Mouse (Mus musculus): Measurements from ENCODE around the gene Mllt3.
"Not testable (repeated sequence)": the region's sequence is repeated elsewhere in the genome, so short reads cannot be mapped to it uniquely, and the experiment has no call there.

Gene Mllt3

DNA sequence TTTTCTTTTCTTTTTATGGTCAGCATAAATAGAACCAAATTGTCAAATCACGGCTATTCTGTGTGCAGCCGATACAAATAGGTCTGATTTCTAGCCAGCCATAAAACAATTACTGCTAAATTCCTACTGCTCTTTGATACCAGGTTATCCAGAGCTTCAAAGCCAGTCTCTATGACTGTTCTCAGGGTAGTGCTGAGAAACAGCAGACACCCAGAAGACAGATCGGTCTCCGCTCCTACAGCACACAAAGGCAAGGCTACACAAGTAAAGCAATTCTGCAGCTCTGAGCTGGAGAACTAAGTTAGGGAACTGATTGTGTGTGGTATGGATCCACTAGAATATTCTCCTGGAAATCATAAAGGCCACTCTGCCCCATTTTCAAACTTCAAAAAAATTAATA, 20.4 kb downstream of the Mllt3 start:
- peak; percentile 52 for DNase-seq (ENCODE audit: low spot score)

GRCm38 (mm10) chr4:88011870-88012572, 21.1 kb downstream of the Mllt3 start:
- DNase-seq (ENCODE audit: low spot score), result no peak

- no peak for DNase-seq (ENCODE audit: low spot score)
These were observed 22.7 kb downstream of the Mllt3 start for GRCm38 (mm10) chr4:88010441-88010840.

GRCm38 (mm10) chr4:88005801-88006200, 27.4 kb downstream of the Mllt3 start:
- no peak for DNase-seq (ENCODE audit: low spot score)

DNA sequence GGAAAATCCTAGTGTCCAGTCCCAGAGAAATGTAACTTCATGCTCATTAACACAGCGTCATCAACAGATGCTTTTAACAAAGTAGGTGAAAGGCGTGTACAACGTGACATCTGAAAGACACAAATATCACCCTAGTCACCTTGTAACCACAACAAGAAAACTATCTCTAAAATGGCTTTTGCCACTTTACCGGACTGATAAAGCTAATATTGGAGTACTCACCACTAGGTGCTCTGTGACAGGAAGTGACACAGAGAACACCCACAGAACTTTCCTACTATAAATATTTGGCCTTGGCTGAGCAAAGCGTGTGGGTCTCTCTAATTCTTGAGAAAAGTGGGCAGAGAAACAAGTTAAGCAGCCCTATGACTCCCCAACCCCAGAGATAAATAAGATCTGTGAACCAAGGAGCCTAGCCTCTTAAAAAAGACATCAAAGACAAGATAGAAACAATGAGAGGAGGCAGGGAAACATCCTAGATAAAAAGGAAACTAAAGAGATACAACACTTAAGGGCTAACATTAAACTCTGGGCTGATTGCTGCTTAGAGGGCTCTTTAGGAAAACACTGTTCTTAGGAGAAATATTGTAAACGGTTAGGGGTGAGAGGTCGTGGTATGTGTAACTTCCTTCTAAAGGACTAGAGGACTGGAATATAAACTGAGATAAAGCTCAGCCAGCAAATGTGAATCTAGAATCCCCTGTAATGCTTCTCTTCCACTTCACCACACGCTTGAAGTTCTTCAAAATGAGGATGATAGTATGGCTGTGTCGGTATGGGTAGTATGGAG, 29.8 kb downstream of the Mllt3 start:
- DNase-seq (ENCODE audit: low spot score), result no peak

- DNase-seq (ENCODE audit: low spot score), result no peak
These were observed 41.5 kb downstream of the Mllt3 start for GRCm38 (mm10) chr4:87991710-87992109.

DNA sequence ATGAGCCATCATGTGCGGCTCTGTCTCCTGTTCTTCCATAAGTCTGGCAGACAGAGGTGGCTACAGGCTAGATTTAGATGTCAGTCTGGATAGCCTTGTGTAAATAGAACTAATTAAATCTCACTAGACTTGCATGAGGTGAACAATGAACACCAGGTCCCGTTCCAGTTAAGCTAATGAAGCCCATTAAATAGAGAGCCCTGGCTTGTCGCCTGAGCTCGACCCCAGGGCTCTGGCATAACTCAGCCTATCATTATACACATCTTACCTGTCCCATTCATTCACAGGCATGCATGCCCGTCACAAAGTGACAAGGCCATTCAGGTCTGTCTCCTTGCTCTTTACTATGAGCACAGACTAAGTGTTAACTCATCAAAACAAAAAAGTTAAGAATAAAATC, 42.2 kb downstream of the Mllt3 start:
- no peak for DNase-seq (ENCODE audit: low spot score)

DNA sequence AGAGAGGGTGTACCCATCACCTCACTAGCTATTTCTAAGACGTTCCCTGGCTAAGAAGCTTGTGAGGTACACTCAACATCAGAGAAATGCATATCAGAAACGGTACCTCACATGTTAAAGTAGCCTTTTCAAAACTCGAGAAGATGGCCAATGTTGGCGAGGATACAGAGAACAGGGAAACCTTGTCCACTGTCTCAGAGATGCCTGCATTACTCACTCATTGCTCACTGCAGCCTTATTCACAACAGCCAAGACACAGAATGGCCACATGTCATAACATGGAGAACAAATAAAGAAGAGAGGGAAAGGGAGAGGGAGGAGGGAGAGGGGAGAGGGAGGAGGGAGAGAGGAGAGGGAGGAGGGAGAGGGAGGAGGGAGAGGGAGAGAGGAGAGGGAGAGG, 47.9 kb downstream of the Mllt3 start:
- DNase-seq (ENCODE audit: low spot score), result no peak

GRCm38 (mm10) chr4:87984589-87984988, 48.6 kb downstream of the Mllt3 start:
- peak; percentile 30 for DNase-seq (ENCODE audit: low spot score)

DNA sequence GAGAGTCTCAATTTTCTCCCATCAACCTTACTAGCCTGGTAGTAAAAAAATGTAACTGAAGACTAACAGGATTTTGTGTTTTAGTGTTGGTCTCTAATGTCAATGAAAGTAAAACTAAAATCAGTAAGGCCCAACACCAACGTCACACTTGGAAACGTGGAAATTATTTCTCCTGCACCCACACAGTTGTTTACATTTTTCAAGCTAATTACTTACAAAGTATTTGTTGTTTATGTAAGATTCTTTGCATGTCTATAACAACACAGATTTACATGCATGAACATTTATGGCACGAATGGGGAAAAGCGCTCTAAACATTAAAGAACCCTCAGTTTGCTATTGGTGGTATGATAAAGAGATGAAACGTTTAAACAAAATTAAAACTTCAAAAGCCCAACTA, 49.1 kb downstream of the Mllt3 start:
- no peak for DNase-seq (ENCODE audit: low spot score)

- no peak for DNase-seq (ENCODE audit: low spot score)
These were observed 50.6 kb downstream of the Mllt3 start for GRCm38 (mm10) chr4:87982578-87982977.

DNA sequence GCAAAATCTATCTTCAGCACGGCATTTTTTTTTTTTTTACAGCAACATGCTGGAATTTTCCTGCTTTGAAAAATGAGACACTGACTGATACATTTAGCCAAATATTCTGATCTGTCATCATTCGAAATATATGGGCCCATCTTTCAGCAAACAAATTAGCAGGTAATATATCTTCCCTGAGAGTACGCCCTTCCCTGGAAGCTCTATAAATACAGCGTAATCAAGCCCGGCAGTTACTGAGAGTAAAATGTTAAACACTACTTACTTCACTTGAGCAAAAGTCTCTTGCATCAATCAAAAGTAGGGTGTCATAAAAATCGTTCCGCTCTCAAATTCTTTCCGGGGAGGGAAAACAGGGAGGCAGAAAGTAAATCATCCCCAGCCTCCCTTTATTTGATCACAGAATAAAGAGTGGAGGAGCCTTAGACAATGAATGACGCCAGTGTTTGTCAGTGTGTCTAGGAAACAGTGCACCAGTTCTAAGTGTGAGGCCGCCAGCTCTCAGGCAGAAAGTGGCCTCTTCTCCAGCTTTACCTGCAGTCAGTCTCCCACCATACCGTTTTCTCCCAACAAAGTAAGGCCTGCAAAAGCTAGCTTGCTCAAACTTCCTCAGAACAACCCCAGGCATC, 55.2 kb downstream of the Mllt3 start:
- no peak for DNase-seq (ENCODE audit: low spot score)

GRCm38 (mm10) chr4:87965836-87966235, 67.3 kb downstream of the Mllt3 start:
- no peak for DNase-seq (ENCODE audit: low spot score)

DNA sequence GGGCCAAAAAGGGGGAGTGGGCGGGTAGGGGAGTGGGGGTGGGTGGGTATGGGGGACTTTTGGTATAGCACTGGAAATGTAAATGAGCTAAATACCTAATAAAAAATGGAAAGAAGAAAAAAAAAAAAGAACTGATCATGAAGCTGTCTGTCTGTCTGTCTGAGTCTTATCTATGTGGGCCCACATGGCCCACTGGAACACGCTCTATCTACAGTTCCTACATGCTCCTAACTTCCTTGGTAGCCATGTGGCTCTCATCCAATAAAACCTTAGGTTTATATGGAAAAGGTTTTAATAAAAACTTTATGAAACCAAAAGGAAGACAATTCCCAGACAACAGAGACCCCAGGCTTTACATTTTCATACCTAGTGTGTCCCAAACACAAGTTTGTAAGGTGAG, 68.3 kb downstream of the Mllt3 start:
- DNase-seq (ENCODE audit: low spot score), result not testable (repeated sequence)

DNA sequence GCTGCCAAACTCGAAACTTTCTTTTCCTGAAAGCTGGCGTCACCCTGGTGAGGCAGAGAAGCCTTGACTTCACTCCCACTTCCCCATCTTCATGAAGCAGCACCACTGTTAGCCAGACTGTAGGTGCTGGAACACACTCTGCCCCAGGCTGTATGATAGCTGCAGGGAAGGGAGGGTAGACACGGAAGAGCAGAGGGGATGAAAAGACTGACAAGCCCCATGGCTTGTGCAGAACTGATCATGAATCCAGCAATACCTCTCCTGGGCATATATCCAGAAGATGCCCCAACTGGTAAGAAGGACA, 69.4 kb downstream of the Mllt3 start:
- DNase-seq (ENCODE audit: low spot score), result no peak

- no peak for DNase-seq (ENCODE audit: low spot score)
These were observed 70.0 kb downstream of the Mllt3 start for GRCm38 (mm10) chr4:87963055-87963772.

GRCm38 (mm10) chr4:87961872-87962271, 71.3 kb downstream of the Mllt3 start:
- no peak for DNase-seq (ENCODE audit: low spot score)

DNA sequence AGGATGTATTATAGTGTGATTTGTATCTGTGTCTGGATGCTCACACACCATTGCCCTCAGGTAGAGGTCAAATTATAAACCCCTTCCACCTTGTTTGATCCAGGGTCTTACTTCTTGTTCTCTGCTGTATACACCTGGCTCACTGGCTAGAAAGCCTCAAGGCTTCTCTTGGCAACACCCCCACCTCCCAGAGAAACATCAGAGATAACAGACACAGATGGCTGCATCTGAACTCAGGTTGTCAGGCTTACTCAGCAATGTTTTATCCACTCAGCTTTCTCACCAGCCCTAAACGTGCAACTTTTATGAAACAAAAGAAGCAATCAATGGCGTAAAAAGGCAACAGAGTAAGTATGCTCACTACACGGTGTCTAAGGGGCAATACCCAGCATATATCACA, 75.3 kb downstream of the Mllt3 start:
- DNase-seq (ENCODE audit: low spot score), result no peak

GRCm38 (mm10) chr4:87957198-87957597, 76.0 kb downstream of the Mllt3 start:
- no peak for DNase-seq (ENCODE audit: low spot score)

- DNase-seq (ENCODE audit: low spot score), result no peak
These were observed 78.0 kb downstream of the Mllt3 start for GRCm38 (mm10) chr4:87955132-87955531.

GRCm38 (mm10) chr4:87954421-87955083, 78.6 kb downstream of the Mllt3 start:
- DNase-seq (ENCODE audit: low spot score), result no peak

- no peak for DNase-seq (ENCODE audit: low spot score)
These were observed 79.4 kb downstream of the Mllt3 start for GRCm38 (mm10) chr4:87953736-87954135.

All from embryo, embryonic 10.5 days (tissue).